Comparison of ENCODE assay signal across 8 mouse cellular contexts in genomic region chr16:16982636-16983035, GRCm38 (mm10). TPM values are rescaled to one million over a fixed set of nuclear protein-coding genes. Genes with fewer than 3 reads are reported as not detected.
A peak's percentile ranks its signal among the peaks of the same experiment; 100 is the strongest.
DNase-seq lines count a peak whose midpoint lies in the region; ATAC-seq and TF ChIP-seq lines count a peak whose summit lies in the region.

No protein-coding gene starts in this region.

- H3K9me3 ChIP-seq in erythroblast, embryonic 14.5 days (ENCODE audit: control insufficient read depth, low read length): no peaks in the 10 kb centered on the region
- no peaks in the 10 kb centered on the region for H3K9me3 ChIP-seq in liver, embryonic 14.5 days (ENCODE audit: control insufficient read depth, low read length)

- 0 out of 2 replicates have a peak, but pooled peaks cover 2% of the 10 kb centered on the region for H3K27me3 ChIP-seq in erythroblast, embryonic 14.5 days (ENCODE audit: control insufficient read depth)
- no peaks in the 10 kb centered on the region for H3K27me3 ChIP-seq in testis, adult 2 months (ENCODE audit: control insufficient read depth, insufficient read depth, low read length)
- no peaks in the 10 kb centered on the region for H3K27me3 ChIP-seq in liver, embryonic 14.5 days (ENCODE audit: control insufficient read depth, insufficient read depth, low read length)

- H3K4me2 ChIP-seq in liver, embryonic 14.5 days (ENCODE audit: low read depth): peak overlapping the region; percentile 78

- peak overlapping the region; percentile 64 for H3K9ac ChIP-seq in liver, embryonic 14.5 days (replicated peaks)

- no peak for TF ChIP-seq EP300 in liver, embryonic 14.5 days (IDR thresholded peaks at IDR 0.05; ENCODE audit: low read depth)

- peak overlapping the region; percentile 79 for H3K4me3 ChIP-seq in erythroblast, embryonic 14.5 days (replicated peaks)
- H3K4me3 ChIP-seq in testis, adult 2 months (ENCODE audit: control insufficient read depth, low read depth, low read length): peak overlapping the region; percentile 97
- peak overlapping the region; percentile 75 to 98 for H3K4me3 ChIP-seq in liver, embryonic 14.5 days (ENCODE audit: insufficient read depth in 1 of 2, low read depth in 2 of 2, low read length in 2 of 2)

- no peak for ATAC-seq in erythroblast, adult 5-6 weeks (replicated peaks; ENCODE audit: low FRiP score, poor library complexity, severe bottlenecking)
- ATAC-seq in liver, embryonic 14.5 days (ENCODE audit: insufficient read depth): peak; percentile 7; the same call in 1 of the 2 replicates

- no peak for TF ChIP-seq POLR2A in testis, adult 2 months (IDR thresholded peaks at IDR 0.05; ENCODE audit: control insufficient read depth, low read depth, low read length)

- H3K27ac ChIP-seq in testis, adult 2 months (ENCODE audit: control insufficient read depth, insufficient read depth, low read depth, low read length): peak overlapping the region; percentile 62; the same call in 1 of the 2 replicates
- H3K27ac ChIP-seq in liver, embryonic 14.5 days: no peak overlapping the region

- DNase-seq in testis, postnatal 10 days (ENCODE audit: low spot score): no peak
- no peak for DNase-seq in liver, embryonic 14.5 days (ENCODE audit: low read depth in 3 of 3, low spot score in 3 of 3)
- DNase-seq in embryo, embryonic 10 days (ENCODE audit: low spot score): no peak
- DNase-seq in right cerebral cortex, adult 2 months (ENCODE audit: low spot score in 2 of 2): no peak
- no peak for DNase-seq in right cerebral cortex, postnatal 10 days (ENCODE audit: low spot score in 2 of 2)

- TF ChIP-seq CTCF in testis, adult 2 months (IDR thresholded peaks at IDR 0.05; ENCODE audit: control insufficient read depth, insufficient read depth, insufficient replicate concordance, low read depth, low read length): no peak
- no peak for TF ChIP-seq CTCF in liver, embryonic 14.5 days (IDR thresholded peaks at IDR 0.05; ENCODE audit: low read depth)

- H3K4me1 ChIP-seq in erythroblast, embryonic 14.5 days (ENCODE audit: control insufficient read depth): peaks cover 32% of the 10 kb centered on the region
- no peaks in the 10 kb centered on the region for H3K4me1 ChIP-seq in testis, adult 2 months (ENCODE audit: control insufficient read depth, insufficient read depth, low read length)
- peaks cover 14 to 17% of the 10 kb centered on the region in 2 experiments for H3K4me1 ChIP-seq in liver, embryonic 14.5 days (replicated peaks; ENCODE audit: control insufficient read depth in 2 of 2, insufficient read depth in 2 of 2, low read length in 1 of 2)

- peaks cover 27% of the 10 kb centered on the region for H3K36me3 ChIP-seq in erythroblast, embryonic 14.5 days (ENCODE audit: control insufficient read depth)
- H3K36me3 ChIP-seq in testis, adult 2 months (ENCODE audit: control insufficient read depth, insufficient read depth, low read length): no peaks in the 10 kb centered on the region
- H3K36me3 ChIP-seq in liver, embryonic 14.5 days (replicated peaks; ENCODE audit: control insufficient read depth, insufficient read depth, low read depth): peaks cover 3% of the 10 kb centered on the region

- 38% methylated on average over 2 of the region's 2 CpGs for whole genome bisulfite sequencing in liver, embryonic 14.5 days (ENCODE audit: insufficient replicate concordance)

RNA-seq across cellular contexts. Expression of gene Mapk1, which starts 0.5 kb away (rescaled TPM):
- polyA plus RNA-seq in erythroblast, embryonic 14.5 days (2012): 1.8 and 2.3 TPM in 2 replicates
- total RNA-seq in erythroblast, adult 5-6 weeks (2015; ENCODE audit: low replicate concordance): 45.2 and 47.6 TPM in 2 replicates
- total RNA-seq in erythroblast, adult 5-6 weeks (2017; ENCODE audit: low replicate concordance): 52.4 and 53.0 TPM in 2 replicates
- 35.5 and 42.0 TPM in 2 replicates for polyA plus RNA-seq in testis, adult 2 months (2012; rRNA removed)
- 41.1 and 55.1 TPM in 2 replicates for polyA plus RNA-seq in liver, embryonic 14.5 days (2012; rRNA removed)
- 91.6 and 107 TPM in 2 replicates for polyA plus RNA-seq in liver, embryonic 14.5 days (2014; fragmentation: Nextera tagmentation; extraction: Ambion mirVana)

Comparison
In these comparisons a context has a peak if more than half of its experiments do, and no peak if none do; other contexts are left out.
1. RNA of gene Mapk1, which starts 0.5 kb away (polyA plus RNA-seq): 41.1 to 107 TPM in liver, embryonic 14.5 days and 35.5 to 42.0 TPM in testis, adult 2 months; 1.8 to 2.3 TPM in erythroblast, embryonic 14.5 days; every median in the first group is over 10 times any median in the second.
2. Peak in every context shown above with its lines, with median percentiles within 50 percentile points of each other: H3K4me3 ChIP-seq.